Comparison of ENCODE assay signal across 8 mouse cellular contexts in genomic region chr9:108479721-108480351, GRCm38 (mm10). TPM values are rescaled to one million over a fixed set of nuclear protein-coding genes. Genes with fewer than 3 reads are reported as not detected.
DNase-seq lines count a peak whose midpoint lies in the region.

Lamb2 (plus strand) TSS chr9:108479736.

- peaks cover 37% of the 10 kb centered on the region for H3K4me1 ChIP-seq in forebrain, embryonic 10.5 days

- H3K27ac ChIP-seq in forebrain, embryonic 10.5 days = peak within 1 kb of the TSS; percentile 91

- DNase-seq in urinary bladder, adult 2 months (ENCODE audit: low spot score) = no peak
- no peak for DNase-seq in urinary bladder, postnatal 4 days (ENCODE audit: low spot score in 2 of 2)
- DNase-seq in forebrain, embryonic 10.5 days (ENCODE audit: extremely low spot score, low spot score) = peak; percentile 44
- peak; percentile 80 to 81 for DNase-seq in heart, postnatal 10 days
- DNase-seq in large intestine, adult 2 months (ENCODE audit: low read depth, low spot score) = no peak
- peak; percentile 80 for DNase-seq in lung, postnatal 25 days (ENCODE audit: low spot score)
- peak; percentile 35 for DNase-seq in urinary bladder, postnatal 25 days (ENCODE audit: low spot score)
- DNase-seq in testis, postnatal 10 days (ENCODE audit: low spot score) = no peak

- intact Hi-C loops in heart, postnatal 10 days (cut with DNase I) = loop anchor here (2.0 kb wide), 1 partner anchor 19 kb away; the partner anchor contains the start of genes Ccdc71 and Klhdc8b

- peak within 1 kb of the TSS; percentile 64 for H3K4me3 ChIP-seq in forebrain, embryonic 10.5 days

- no peaks in the 10 kb centered on the region for H3K9me3 ChIP-seq in forebrain, embryonic 10.5 days

- WGBS in forebrain, embryonic 10.5 days = 12% methylated on average over 10 of the region's 10 CpGs
- WGBS in large intestine, adult 2 months = 11% methylated on average over 10 of the region's 10 CpGs

- H3K36me3 ChIP-seq in forebrain, embryonic 10.5 days (replicated peaks) = peaks cover 39% of the 10 kb centered on the region

- no peaks in the 10 kb centered on the region for H3K27me3 ChIP-seq in forebrain, embryonic 10.5 days (ENCODE audit: poor library complexity, severe bottlenecking)

RNA-seq across cellular contexts. Expression of gene Lamb2, which starts in this region (rescaled TPM):
- 147 and 181 TPM in 2 replicates for polyA plus RNA-seq in urinary bladder, adult 2 months (2012; rRNA removed)
- polyA plus RNA-seq in forebrain, embryonic 10.5 days (2016; fragmentation: Nextera tagmentation; extraction: Ambion mirVana) = 34.8 and 40.8 TPM in 2 replicates
- total RNA-seq in heart, postnatal 10 days (2021) = 100 to 1,000 TPM; 284 to 331 TPM
- polyA plus RNA-seq in large intestine, adult 2 months (2012; rRNA removed) = 20.7 and 27.2 TPM in 2 replicates

Comparison
In these comparisons a context has a peak if more than half of its experiments do, and no peak if none do; other contexts are left out.
1. DNase-seq: peak in forebrain, embryonic 10.5 days (single experiment), heart, postnatal 10 days (2 of 2), lung, postnatal 25 days (single experiment) and urinary bladder, postnatal 25 days (single experiment); none in urinary bladder, adult 2 months (single experiment), urinary bladder, postnatal 4 days (0 of 2), large intestine, adult 2 months (single experiment) and testis, postnatal 10 days (single experiment).